Mouse (Mus musculus) kidney, adult 2 months (tissue): ENCODE results near the gene Trp53. TPM values are rescaled to one million over a fixed set of nuclear protein-coding genes. Genes with fewer than 3 reads are reported as not detected.

Experiments
- DNase-seq: peaks from one replicate; pipeline ENCODE4 v3.0.0; 2021
- H3K27ac ChIP-seq: fragments of 200-500 bp; 2 replicates; pipeline ENCODE4 v1.5.1; 2012; ENCODE audit warnings: low read depth, low read length, control low read depth, inconsistent platforms; ENCODE audit not compliant: insufficient read depth
- H3K27me3 ChIP-seq: fragments of 200-500 bp; replicated peaks from 2 replicates; pipeline ENCODE4 v1.6.1; 2012; ENCODE audit warnings: mild to moderate bottlenecking, moderate library complexity, low read length, inconsistent platforms; ENCODE audit not compliant: control insufficient read depth, insufficient read depth
- H3K36me3 ChIP-seq: fragments of 200-500 bp; 2 replicates; pipeline ENCODE4 v1.6.1; 2012; ENCODE audit warnings: mild to moderate bottlenecking, moderate library complexity, low read length, inconsistent platforms; ENCODE audit not compliant: control insufficient read depth, insufficient read depth
- H3K4me1 ChIP-seq: fragments of 200-500 bp; 2 replicates; pipeline ENCODE4 v1.6.1; 2011; ENCODE audit warnings: low read length; ENCODE audit not compliant: control insufficient read depth, insufficient read depth
- H3K4me3 ChIP-seq: fragments of 200-500 bp; 2 replicates; pipeline ENCODE4 v1.5.1; 2011; ENCODE audit warnings: mild to moderate bottlenecking, low read depth, low read length, control low read depth; ENCODE audit not compliant: insufficient read depth
- CTCF ChIP-seq: fragments of 200-500 bp; conservative IDR thresholded peaks from 2 replicates; pipeline ENCODE4 v1.5.1; 2011; ENCODE audit warnings: low read depth, mild to moderate bottlenecking, control low read depth, low read length, moderate library complexity, mixed read lengths; ENCODE audit not compliant: insufficient read depth, insufficient read length
- POLR2A ChIP-seq: fragments of 200-500 bp; IDR thresholded peaks from one replicate; pipeline ENCODE4 v1.6.1; 2011; ENCODE audit warnings: low read depth, low read length, control low read depth
- WGBS: fragments of 180-500 bp; shearing (Covaris S2); methylation state at CpG from one replicate; pipeline ENCODE4 v1.1.7; 2018; 5-methylcytosine and 5-hydroxymethylcytosine counted together
- polyA plus RNA-seq: library from polyadenylated mRNA; depleted of rRNA; stranded (reverse); fragments of >200 nt; gene quantifications from 2 replicates; pipeline ENCODE4 v1.2.3, GENCODE M21; 2012

The Trp53 gene
- polyA plus RNA-seq, 1 experiment, result 48.5 TPM

- H3K27ac ChIP-seq, result no peak overlapping the region
- H3K27me3 ChIP-seq, result no peaks in the 10 kb centered on the region
- no peak for TF ChIP-seq CTCF
- no peak for TF ChIP-seq POLR2A
- H3K4me1 ChIP-seq, result no peaks in the 10 kb centered on the region
- no peak for DNase-seq
- no peak overlapping the region for H3K4me3 ChIP-seq
- 0 out of 2 replicates have a peak, but pooled peaks cover 2% of the 10 kb centered on the region for H3K36me3 ChIP-seq
- WGBS, result 90% methylated on average over 22 of the region's 22 CpGs
These were observed 9.2 kb downstream of the Trp53 start for GRCm38 (mm10) chr11:69589207-69589834.

GRCm38 (mm10) chr11:69590622-69591021 lies 10.5 kb downstream of the Trp53 start:
- H3K27me3 ChIP-seq, result no peaks in the 10 kb centered on the region
- 0 out of 2 replicates have a peak, but pooled peaks cover 2% of the 10 kb centered on the region for H3K36me3 ChIP-seq
- 93% methylated on average over 8 of the region's 8 CpGs for WGBS
- no peak for TF ChIP-seq CTCF
- no peak for TF ChIP-seq POLR2A
- DNase-seq, result no peak
- no peak overlapping the region for H3K4me3 ChIP-seq
- no peak overlapping the region for H3K27ac ChIP-seq
- no peaks in the 10 kb centered on the region for H3K4me1 ChIP-seq

- WGBS, result 93% methylated on average over 3 of the region's 3 CpGs
- H3K36me3 ChIP-seq, result 0 out of 2 replicates have a peak, but pooled peaks cover 2% of the 10 kb centered on the region
- H3K4me1 ChIP-seq, result no peaks in the 10 kb centered on the region
- no peak overlapping the region for H3K4me3 ChIP-seq
- no peaks in the 10 kb centered on the region for H3K27me3 ChIP-seq
- no peak overlapping the region for H3K27ac ChIP-seq
- no peak for DNase-seq
- no peak for TF ChIP-seq CTCF
- no peak for TF ChIP-seq POLR2A
These were observed 11.3 kb downstream of the Trp53 start for GRCm38 (mm10) chr11:69591424-69591823.

- no peak for DNase-seq
- Histone ChIP-seq H3K4me3 (no peak overlapping the region), H3K4me1 (no peaks in the 10 kb centered on the region), H3K36me3 (0 out of 2 replicates have a peak, but pooled peaks cover 2% of the 10 kb centered on the region), H3K27me3 (no peaks in the 10 kb centered on the region), H3K27ac (no peak overlapping the region)
- 77% methylated on average over 7 of the region's 7 CpGs for WGBS
- TF ChIP-seq POLR2A (no peak), CTCF (no peak)
These were observed 11.9 kb downstream of the Trp53 start for GRCm38 (mm10) chr11:69591899-69592637.

- TF ChIP-seq CTCF (no peak), POLR2A (no peak)
- Histone ChIP-seq H3K36me3 (0 out of 2 replicates have a peak, but pooled peaks cover 2% of the 10 kb centered on the region), H3K27ac (no peak overlapping the region), H3K4me1 (no peaks in the 10 kb centered on the region), H3K4me3 (no peak overlapping the region), H3K27me3 (no peaks in the 10 kb centered on the region)
- WGBS, result 85% methylated on average over 4 of the region's 4 CpGs
- DNase-seq, result no peak
These were observed 12.6 kb downstream of the Trp53 start for GRCm38 (mm10) chr11:69592799-69593198.

- Histone ChIP-seq H3K27me3 (no peaks in the 10 kb centered on the region), H3K27ac (no peak overlapping the region), H3K4me1 (no peaks in the 10 kb centered on the region; the same call in 1 of the 2 replicates), H3K36me3 (0 out of 2 replicates have a peak, but pooled peaks cover 2% of the 10 kb centered on the region), H3K4me3 (no peak overlapping the region)
- DNase-seq, result no peak
- WGBS, result 94% methylated on average over 6 of the region's 6 CpGs
- TF ChIP-seq CTCF, result no peak
- no peak for TF ChIP-seq POLR2A
These were observed 14.7 kb downstream of the Trp53 start for GRCm38 (mm10) chr11:69594853-69595252.

- no peak overlapping the region for H3K27ac ChIP-seq
These were observed 19.3 kb downstream of the Trp53 start for GRCm38 (mm10) chr11:69599436-69599835.

More at GRCm38 (mm10) chr11:69599436-69599835, 19.3 kb downstream of the Trp53 start:
- 37% methylated on average over 9 of the region's 9 CpGs for WGBS
- TF ChIP-seq CTCF (no peak), POLR2A (no peak)
- Histone ChIP-seq H3K4me1 (peaks cover 2% of the 10 kb centered on the region; the same call in 1 of the 2 replicates), H3K36me3 (no peaks in the 10 kb centered on the region), H3K27me3 (no peaks in the 10 kb centered on the region), H3K4me3 (no peak overlapping the region)
- DNase-seq, result no peak
